Mouse (Mus musculus) forebrain, embryonic 14.5 days (tissue): Measurements from ENCODE around the gene Pnkd. TPM values are rescaled to one million over a fixed set of nuclear protein-coding genes. Genes with fewer than 3 reads are reported as not detected.

Experiments
- ATAC-seq: fragments of 200-750 bp; cut with Nextera tagmentation; 2 replicates; pipeline ENCODE4 v1.8.0; 2017; ENCODE audit warnings: mild to moderate bottlenecking, moderate library complexity
- DNase-seq: peaks from one replicate; pipeline ENCODE4 v3.0.0-alpha.2; 2015; ENCODE audit warnings: low spot score
- H3K27ac ChIP-seq: fragments of 300-500 bp; sonication (generic); 2 replicates; pipeline ENCODE4 v1.5.1; 2014; ENCODE audit warnings: low read depth, mild to moderate bottlenecking, control low read depth, low read length, moderate library complexity
- H3K27me3 ChIP-seq: fragments of 300-500 bp; sonication (generic); replicated peaks from 2 replicates; pipeline ENCODE4 v1.6.1; 2014; ENCODE audit warnings: low read length, control low read depth, mixed read lengths; ENCODE audit not compliant: control insufficient read depth, insufficient read depth
- H3K36me3 ChIP-seq: fragments of 300-500 bp; sonication (generic); 2 replicates; pipeline ENCODE4 v1.6.1; 2014; ENCODE audit warnings: low read length, control low read depth; ENCODE audit not compliant: control insufficient read depth, insufficient read depth
- H3K4me1 ChIP-seq: fragments of 300-500 bp; sonication (generic); 2 replicates; pipeline ENCODE4 v1.6.1; 2014; ENCODE audit warnings: antibody characterized with exemption, low read length, control low read depth; ENCODE audit not compliant: control insufficient read depth, insufficient read depth
- H3K4me2 ChIP-seq: fragments of 300-500 bp; sonication (generic); 2 replicates; pipeline ENCODE4 v1.6.1; 2014; ENCODE audit warnings: mild to moderate bottlenecking, control low read depth, low read length
- H3K4me3 ChIP-seq: fragments of 300-500 bp; sonication (generic); 2 replicates; pipeline ENCODE4 v1.5.1; 2014; ENCODE audit warnings: low read depth, low read length, control low read depth
- H3K9ac ChIP-seq: fragments of 300-500 bp; sonication (generic); 2 replicates; pipeline ENCODE4 v1.6.1; 2014; ENCODE audit warnings: mild to moderate bottlenecking, low read length, control low read depth, moderate library complexity
- H3K9me3 ChIP-seq: fragments of 300-500 bp; sonication (generic); replicated peaks from 2 replicates; pipeline ENCODE4 v1.6.1; 2016; ENCODE audit warnings: low read length, control low read depth, mixed read lengths; ENCODE audit not compliant: control insufficient read depth
- WGBS: fragments of 180-500 bp; shearing (Covaris S2); extraction: QIAGEN DNeasy Blood & Tissue Kit; methylation state at CpG from one replicate; pipeline ENCODE4 v1.1.7; 2014; 5-methylcytosine and 5-hydroxymethylcytosine counted together
- polyA plus RNA-seq: library from polyadenylated mRNA; unstranded; fragments of >200 nt; fragmentation: Nextera tagmentation; extraction: Ambion mirVana; gene quantifications from 2 replicates; pipeline ENCODE4 v1.2.1, GENCODE M21; 2014

Gene Pnkd
- polyA plus RNA-seq, 1 experiment from 2014 or later: 114 TPM

DNA sequence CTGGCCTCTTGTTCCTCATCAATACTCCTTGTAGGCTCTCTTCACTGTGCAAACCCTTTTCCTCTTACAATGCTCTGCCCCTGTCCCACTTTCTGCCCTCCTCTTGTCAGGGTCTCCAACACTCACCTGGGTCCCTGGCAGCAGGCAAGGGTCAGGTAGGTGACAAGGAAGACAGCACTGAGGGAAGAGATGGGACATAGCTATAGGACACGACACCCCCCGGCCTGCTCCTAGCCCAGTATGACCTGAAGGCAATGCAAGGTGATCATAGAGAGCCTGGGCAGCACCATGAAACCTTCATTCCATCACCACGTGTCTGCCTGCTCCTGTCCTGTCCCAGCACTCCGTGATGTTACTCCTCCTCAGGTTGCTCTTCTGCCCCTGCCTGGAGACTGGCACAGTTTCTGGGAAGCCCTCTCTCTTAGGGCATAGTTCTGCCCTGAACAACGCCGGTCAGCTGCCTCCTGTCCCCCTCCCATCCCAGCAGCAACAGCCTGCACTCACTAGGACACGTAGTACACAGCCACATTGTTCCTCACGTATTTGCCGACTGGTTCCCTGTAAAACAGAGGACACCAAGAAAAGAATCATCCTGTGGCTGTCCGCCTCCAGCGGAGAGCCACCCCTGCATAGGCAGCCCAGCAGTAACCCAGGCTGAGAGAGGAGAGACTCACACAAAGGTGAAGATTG, 7.7 kb downstream of the Pnkd start:
- H3K4me3 ChIP-seq: no peak overlapping the region
- DNase-seq (no peak), ATAC-seq (no peak)
- H3K27me3 ChIP-seq: no peaks in the 10 kb centered on the region
- peaks cover 33% of the 10 kb centered on the region for H3K36me3 ChIP-seq
- H3K4me1 ChIP-seq: peaks cover 14% of the 10 kb centered on the region
- no peak overlapping the region for H3K4me2 ChIP-seq
- WGBS: 85% methylated on average over 11 of the region's 11 CpGs
- no peak overlapping the region for H3K27ac ChIP-seq
- H3K9me3 ChIP-seq: no peaks in the 10 kb centered on the region
- no peak overlapping the region for H3K9ac ChIP-seq

DNA sequence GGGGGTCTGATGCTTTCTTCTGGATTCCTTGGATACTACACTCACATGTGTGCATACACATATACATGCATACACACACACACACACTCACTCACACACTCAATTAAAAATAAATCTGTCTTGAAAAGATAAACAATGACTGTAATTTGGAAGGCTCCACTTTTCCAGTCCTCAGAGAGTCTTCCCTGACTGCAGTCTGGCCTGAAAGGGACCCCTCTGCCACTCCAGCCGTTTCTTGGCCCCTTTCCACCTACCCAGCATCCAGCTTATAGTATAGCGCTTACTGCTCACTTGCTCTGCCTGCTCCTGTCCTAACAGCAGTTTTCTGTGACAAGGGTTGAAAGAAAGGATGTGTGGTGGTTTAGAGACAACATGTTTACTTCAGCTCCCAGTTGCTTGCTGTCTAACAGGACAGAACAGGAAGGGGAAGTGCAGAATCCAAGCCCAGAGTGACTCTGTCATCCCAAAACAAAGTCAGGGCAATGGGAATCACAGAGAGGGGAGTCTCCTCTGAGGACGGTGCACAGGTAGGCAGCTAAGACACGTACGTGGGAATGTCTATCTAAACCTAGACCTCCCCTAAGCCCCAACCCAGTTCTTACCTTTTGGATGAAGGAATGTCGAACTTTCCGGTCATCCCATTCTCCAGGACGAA, 8.7 kb downstream of the Pnkd start:
- Histone ChIP-seq H3K27me3 (no peaks in the 10 kb centered on the region), H3K9ac (no peak overlapping the region; the same call in 1 of the 2 replicates), H3K9me3 (no peaks in the 10 kb centered on the region), H3K4me2 (no peak overlapping the region), H3K27ac (no peak overlapping the region), H3K4me3 (no peak overlapping the region), H3K4me1 (peaks cover 14% of the 10 kb centered on the region), H3K36me3 (peaks cover 26% of the 10 kb centered on the region)
- peak; percentile 20 for DNase-seq
- WGBS: 87% methylated on average over 8 of the region's 8 CpGs
- ATAC-seq: no peak

DNA sequence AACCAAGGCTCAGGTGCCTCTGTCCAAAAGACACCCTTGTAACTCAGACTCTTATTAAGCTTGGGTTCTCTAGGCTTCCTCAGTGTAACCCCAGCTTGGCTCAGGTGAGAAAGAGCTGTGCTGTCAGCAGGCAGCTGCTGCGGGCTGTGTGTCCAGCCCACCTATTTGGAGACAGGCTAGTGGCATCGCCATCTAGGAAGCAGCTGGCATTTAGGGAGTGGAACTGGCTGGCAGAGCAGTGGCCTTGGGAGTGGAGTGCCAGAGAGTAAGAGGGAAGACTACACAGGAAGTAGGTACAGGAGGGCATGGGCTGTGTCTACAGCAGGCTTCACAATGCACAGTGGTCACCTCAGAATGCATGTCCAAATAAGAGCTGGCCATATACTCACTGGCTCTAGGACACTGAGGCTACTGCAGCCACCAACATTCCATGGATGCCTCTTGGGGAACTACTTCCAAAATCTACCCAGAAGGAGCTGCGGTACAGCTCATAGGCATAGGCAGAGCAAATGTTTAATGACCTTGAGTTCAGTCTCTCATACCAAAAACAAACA, 9.4 kb downstream of the Pnkd start:
- Histone ChIP-seq H3K4me1 (peaks cover 14% of the 10 kb centered on the region), H3K36me3 (peaks cover 20% of the 10 kb centered on the region), H3K9me3 (no peaks in the 10 kb centered on the region), H3K27ac (no peak overlapping the region), H3K9ac (no peak overlapping the region), H3K27me3 (no peaks in the 10 kb centered on the region), H3K4me3 (no peak overlapping the region), H3K4me2 (no peak overlapping the region)
- 89% methylated on average over 3 of the region's 3 CpGs for WGBS
- DNase-seq (no peak), ATAC-seq (no peak)

DNA sequence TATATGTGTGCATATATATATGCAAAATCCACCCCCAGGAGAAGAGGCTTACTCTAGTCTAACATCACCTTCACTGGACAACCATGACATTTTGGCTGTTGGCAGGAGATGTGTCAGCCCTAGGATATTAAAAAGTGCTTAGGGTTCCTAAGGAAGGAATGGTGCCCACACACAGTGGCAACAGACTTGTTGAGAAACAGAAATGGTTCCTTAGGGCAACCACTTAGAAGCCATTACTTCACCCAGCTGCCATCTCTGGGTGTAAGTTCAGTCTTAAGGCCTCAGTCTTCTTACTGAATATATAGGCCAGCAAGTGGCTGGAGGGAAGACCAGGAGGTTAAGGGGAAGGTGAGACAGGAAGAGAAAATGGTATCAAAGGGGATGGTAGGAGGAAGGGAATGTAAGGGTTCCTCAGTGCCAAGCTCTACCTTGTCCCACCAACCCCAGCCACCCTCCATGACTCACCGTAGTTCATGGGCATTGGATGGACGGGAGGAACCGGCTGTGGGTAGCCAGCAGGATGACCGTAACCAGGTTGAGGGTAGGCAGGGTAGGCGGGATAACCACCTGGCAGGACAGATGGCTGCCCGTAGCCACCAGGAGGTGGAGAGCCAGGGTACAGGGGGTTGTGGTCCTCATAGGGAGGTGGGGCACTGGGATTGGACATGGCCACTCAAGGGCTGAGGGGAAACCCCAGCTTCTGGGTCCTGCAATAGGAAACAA, 10.2 kb downstream of the Pnkd start:
- Histone ChIP-seq H3K4me1 (peaks cover 14% of the 10 kb centered on the region), H3K36me3 (peaks cover 17% of the 10 kb centered on the region), H3K4me3 (no peak overlapping the region), H3K27me3 (no peaks in the 10 kb centered on the region), H3K27ac (peak overlapping the region; percentile 75), H3K9ac (no peak overlapping the region), H3K9me3 (no peaks in the 10 kb centered on the region), H3K4me2 (no peak overlapping the region)
- DNase-seq (no peak), ATAC-seq (no peak)
- WGBS: 91% methylated on average over 6 of the region's 6 CpGs

DNA sequence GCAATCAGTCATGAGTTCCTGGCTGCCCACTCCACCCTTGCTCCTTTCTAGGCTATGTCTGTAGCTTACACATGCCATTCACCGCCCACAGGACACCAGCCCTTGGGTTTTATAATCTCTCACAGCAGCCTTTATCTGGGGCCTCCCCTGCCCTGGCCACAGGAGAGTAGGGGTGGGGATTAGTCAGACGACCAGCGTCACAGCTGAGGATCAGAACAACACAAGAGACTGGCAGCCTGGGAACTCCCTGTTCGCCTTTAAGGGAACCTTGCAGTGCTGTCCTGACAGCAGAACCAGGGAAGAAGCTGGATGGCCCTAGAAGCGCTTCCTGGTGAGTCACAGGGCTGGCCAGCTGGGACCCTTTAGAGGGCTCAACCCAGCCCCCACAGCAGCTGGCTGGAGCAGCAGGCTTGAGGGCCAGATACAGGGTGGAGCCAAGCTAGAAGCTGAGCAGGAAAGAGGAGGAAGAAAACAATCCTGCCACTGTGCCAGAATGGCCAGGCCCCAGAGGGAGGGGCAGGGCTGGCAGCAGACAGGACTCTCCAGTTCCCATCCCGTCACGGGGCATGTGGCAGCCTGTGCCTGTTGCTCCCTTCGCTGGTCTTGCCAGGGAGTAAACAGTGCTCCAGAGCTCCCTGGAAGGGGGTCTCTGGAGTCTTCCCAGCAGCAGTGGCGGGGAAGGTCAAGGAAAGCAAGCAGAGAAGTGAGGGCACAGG, 10.9 kb downstream of the Pnkd start:
- Histone ChIP-seq H3K9me3 (no peaks in the 10 kb centered on the region), H3K36me3 (0 out of 2 replicates have a peak, but pooled peaks cover 10% of the 10 kb centered on the region), H3K9ac (no peak overlapping the region), H3K4me2 (no peak overlapping the region), H3K4me3 (no peak overlapping the region), H3K27me3 (no peaks in the 10 kb centered on the region), H3K4me1 (peaks cover 11% of the 10 kb centered on the region), H3K27ac (peak overlapping the region; percentile 75)
- DNase-seq (peak; percentile 76), ATAC-seq (peak; percentile 88)
- WGBS: 21% methylated on average over 9 of the region's 9 CpGs

DNA sequence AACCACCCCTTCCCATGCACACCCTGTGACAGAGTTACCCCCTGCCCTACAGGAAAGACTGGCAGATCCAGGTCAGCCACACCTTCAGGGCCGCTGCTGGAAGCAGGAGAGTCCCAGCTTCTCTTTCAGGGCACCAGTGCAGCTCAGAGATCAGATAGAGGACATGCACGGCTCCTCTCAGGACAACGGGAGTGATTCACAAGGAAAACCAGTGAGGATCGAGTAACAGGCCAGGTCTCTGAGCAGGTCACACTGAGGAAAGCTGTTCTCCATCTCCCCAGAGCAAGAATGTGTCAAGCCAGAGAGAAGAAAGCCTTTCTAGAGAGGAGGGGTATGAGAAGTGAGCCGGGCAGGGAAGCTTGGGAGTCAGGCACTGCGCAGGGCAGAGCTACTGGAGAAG, 11.7 kb downstream of the Pnkd start:
- WGBS: 83% methylated on average over 6 of the region's 6 CpGs
- Histone ChIP-seq H3K4me1 (peaks cover 11% of the 10 kb centered on the region), H3K4me3 (no peak overlapping the region), H3K36me3 (0 out of 2 replicates have a peak, but pooled peaks cover 9% of the 10 kb centered on the region), H3K4me2 (no peak overlapping the region), H3K9ac (no peak overlapping the region), H3K9me3 (no peaks in the 10 kb centered on the region), H3K27ac (no peak overlapping the region), H3K27me3 (no peaks in the 10 kb centered on the region)
- ATAC-seq: no peak
- no peak for DNase-seq

DNA sequence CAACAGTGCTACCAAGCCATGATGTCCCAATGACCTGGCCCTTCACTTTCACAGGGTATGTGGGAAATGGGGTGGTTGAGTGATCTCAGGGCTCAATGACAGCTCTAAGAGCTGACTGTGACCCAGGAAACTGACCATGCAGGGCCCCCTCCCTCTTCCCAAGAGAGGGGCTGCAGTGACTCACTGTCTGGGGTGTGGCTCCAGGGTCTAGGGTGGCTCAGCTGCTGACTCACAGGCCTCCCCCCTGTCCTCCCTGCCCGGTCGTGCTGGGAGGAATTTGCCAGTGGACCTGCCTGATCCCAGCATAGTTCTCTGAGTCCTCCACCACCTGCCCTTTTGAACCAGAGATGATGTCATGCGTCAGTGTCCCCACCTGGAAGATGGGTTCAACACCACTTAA, 12.5 kb downstream of the Pnkd start:
- ATAC-seq (no peak), DNase-seq (no peak)
- no peak overlapping the region for H3K4me2 ChIP-seq
- peaks cover 11% of the 10 kb centered on the region for H3K4me1 ChIP-seq
- H3K9me3 ChIP-seq: no peaks in the 10 kb centered on the region
- no peak overlapping the region for H3K4me3 ChIP-seq
- 84% methylated on average over 3 of the region's 3 CpGs for WGBS
- no peak overlapping the region for H3K27ac ChIP-seq
- 0 out of 2 replicates have a peak, but pooled peaks cover 9% of the 10 kb centered on the region for H3K36me3 ChIP-seq
- H3K9ac ChIP-seq: no peak overlapping the region
- H3K27me3 ChIP-seq: no peaks in the 10 kb centered on the region

DNA sequence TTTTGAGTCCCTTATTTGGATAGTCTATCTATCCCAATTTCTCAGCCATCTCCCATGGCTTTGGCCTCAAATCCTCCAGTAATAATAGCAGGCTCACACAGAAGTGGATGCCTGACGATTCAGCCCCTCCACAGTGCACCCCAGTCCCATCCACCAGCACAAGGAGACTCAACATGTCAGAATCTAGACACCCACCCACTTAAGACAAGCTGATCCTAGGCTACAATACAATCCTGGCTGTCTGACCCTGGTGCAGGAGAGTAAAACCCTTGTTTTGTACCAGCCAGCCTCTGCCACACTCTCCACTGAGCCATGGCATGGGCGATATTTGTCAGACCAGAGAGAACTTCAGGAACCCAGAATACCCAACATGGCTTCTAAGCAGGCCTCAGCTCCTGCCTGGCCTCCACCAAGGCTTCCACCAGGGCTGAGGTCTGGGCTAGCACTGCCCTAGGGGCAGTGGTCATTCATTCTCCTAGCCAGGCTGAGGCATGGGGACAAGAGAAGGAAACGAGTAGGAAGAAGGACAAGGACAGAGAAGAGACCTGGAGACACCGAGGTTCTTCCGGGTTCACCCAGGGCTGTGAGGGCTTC, 13.5 kb downstream of the Pnkd start:
- DNase-seq: no peak
- Histone ChIP-seq H3K4me1 (peaks cover 11% of the 10 kb centered on the region), H3K9me3 (no peaks in the 10 kb centered on the region), H3K27ac (no peak overlapping the region), H3K36me3 (0 out of 2 replicates have a peak, but pooled peaks cover 7% of the 10 kb centered on the region), H3K4me3 (no peak overlapping the region), H3K27me3 (no peaks in the 10 kb centered on the region), H3K9ac (no peak overlapping the region), H3K4me2 (no peak overlapping the region)
- no peak for ATAC-seq
- WGBS: 86% methylated on average over 5 of the region's 5 CpGs
